Mouse (Mus musculus) left cerebral cortex, postnatal 25 days (tissue): ENCODE measurements around the gene Wfdc3. TPM values are rescaled to one million over a fixed set of nuclear protein-coding genes. Genes with fewer than 3 reads are reported as not detected.
A peak's percentile ranks its signal among the peaks of the same experiment; 100 is the strongest.
"Not testable (repeated sequence)": the region's sequence is repeated elsewhere in the genome, so short reads cannot be mapped to it uniquely, and the experiment has no call there.

Source experiments
- DNase-seq, 2 experiments: peaks; one replicate each; pipeline ENCODE4 v3.0.0; 2022; ENCODE audit warnings: low spot score in 2 of 2, mixed read lengths in 1 of 2
- intact Hi-C: fragments of 180-260 bp; cut with DNase I; formaldehyde crosslinking; loops from one replicate; pipeline ENCODE4 v1.15.1; 2025
- total RNA-seq, 2 experiments: library from RNA; stranded (reverse); gene quantifications; 2 replicates each; pipeline ENCODE4 v1.2.3; 2021

The Wfdc3 gene
- total RNA-seq, 2 experiments from 2014 or later = 1.6 to 1.9 TPM

DNA sequence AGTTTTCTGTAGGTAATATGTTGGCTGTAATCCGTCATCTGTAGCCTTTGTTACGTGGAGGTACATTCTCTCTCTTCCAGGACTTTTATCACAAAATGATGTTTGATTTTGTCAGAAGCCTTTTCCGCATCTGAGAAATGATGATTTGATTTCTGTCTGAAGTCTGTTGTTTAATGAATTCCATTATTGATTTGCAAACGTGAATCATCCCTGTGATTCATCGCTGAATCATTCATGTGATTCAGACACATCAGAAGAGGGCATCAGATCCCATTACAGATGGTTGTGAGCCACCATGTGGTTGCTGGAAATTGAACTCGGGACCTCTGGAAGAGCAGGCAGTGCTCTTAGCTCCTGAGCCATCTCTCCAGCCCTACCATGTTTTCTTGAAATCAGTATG lies 3.3 kb upstream of the Wfdc3 start:
- intact Hi-C loops = no loop called here
- no peak for DNase-seq

- intact Hi-C loops = no loop called here
- DNase-seq = no peak
Observed at GRCm38 (mm10) chr2:164748191-164748590, 2.5 kb upstream of the Wfdc3 start.

DNA sequence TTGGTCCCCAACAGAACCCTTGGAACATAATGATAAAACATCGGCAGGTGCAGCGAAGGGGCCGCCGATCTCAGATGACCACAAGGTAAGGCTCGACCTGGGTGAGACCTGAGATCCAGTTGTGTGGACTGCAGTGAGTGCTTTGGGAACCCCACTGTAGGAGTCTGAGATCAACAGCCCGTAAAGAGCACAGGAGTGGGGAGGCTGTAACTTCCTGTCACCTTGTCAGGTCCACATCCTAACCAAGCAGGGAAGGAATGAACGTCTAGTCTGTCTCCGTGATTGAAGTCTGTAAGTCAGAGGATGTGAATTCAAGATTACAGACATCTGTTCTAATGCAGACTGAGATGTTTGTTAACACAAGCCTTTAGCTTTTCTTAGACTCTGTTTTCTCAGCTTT lies 962 bp upstream of the Wfdc3 start:
- no peak for DNase-seq
- intact Hi-C loops = no loop called here

DNA sequence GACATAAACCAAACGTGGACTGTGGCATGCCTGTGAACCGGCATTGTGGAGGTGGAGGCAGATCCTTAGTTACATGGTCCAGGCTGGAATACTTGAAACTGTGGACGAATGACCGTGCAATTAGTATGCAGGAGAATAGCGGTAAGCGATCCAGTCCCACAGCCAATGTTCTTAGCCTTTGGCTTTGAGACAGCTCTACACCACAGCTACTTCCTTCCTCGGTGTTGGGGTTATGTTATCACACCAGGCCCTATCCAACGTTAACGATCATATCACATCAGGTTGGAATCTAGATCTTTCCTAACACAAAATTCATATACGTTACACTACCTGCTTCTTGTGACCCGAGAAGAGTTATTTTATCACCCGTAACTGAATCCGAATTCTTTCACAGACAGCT lies 744 bp downstream of the Wfdc3 start:
- no peak for DNase-seq
- intact Hi-C loops = no loop called here

DNA sequence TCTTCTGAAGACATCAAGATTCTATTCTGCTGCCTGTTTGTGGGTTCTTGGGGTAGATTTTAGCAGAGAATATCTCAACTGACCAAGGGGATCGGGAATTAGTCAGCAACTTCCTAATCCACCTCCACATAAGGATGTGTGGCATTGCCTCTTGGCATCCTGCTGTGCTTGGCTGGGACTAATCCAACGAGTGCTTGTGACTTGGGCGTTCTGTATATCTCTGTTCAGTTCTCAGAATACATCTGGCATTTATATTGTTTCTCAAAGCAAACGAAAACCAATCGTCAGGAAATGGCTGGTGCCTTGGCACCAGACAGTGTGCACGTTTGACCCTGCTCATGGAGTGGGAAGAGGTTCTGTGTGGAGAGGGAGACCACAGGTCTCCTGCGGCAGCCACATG lies 5.9 kb downstream of the Wfdc3 start:
- DNase-seq = peak in 1 of 2 experiments; percentile 23
- intact Hi-C loops = no loop called here

GRCm38 (mm10) chr2:164737377-164738090 lies 8.2 kb downstream of the Wfdc3 start:
- intact Hi-C loops = no loop called here
- DNase-seq = no peak

DNA sequence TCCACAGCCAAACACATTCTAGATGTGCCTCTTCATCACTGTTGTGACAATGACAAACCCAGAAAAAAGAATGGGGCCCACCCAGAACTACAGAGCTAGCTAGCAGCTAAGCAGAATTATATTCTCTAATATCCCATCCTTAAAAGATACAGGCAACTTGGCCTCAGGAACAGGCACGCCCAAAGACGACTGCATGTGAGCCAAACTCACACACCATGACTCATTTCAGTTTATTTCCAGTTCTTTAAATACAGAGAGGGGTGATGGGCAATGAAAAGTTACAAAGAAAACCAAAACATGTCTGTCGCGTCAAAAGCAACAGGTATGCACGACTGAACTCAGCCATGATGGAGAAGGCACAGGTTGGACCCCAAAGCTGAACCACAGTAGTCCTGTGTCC lies 10.3 kb downstream of the Wfdc3 start:
- DNase-seq = peak in 1 of 2 experiments; percentile 21
- intact Hi-C loops = no loop called here

- intact Hi-C loops = no loop called here
- DNase-seq = no peak
Observed at GRCm38 (mm10) chr2:164734839-164735238, 10.9 kb downstream of the Wfdc3 start.

- no peak for DNase-seq
- intact Hi-C loops = no loop called here
Observed at GRCm38 (mm10) chr2:164733259-164733658, 12.5 kb downstream of the Wfdc3 start.

GRCm38 (mm10) chr2:164731719-164732118 lies 14.0 kb downstream of the Wfdc3 start:
- DNase-seq = no peak
- intact Hi-C loops = no loop called here

GRCm38 (mm10) chr2:164725895-164726619 lies 19.7 kb downstream of the Wfdc3 start:
- peak; percentile 64 to 65 for DNase-seq
- intact Hi-C loops = loop anchor here (1.0 to 5.0 kb wide), 3 partner anchors 47 to 309 kb away; partner anchors contain the start of gene Eppin

GRCm38 (mm10) chr2:164723276-164723675 lies 22.5 kb downstream of the Wfdc3 start:
- intact Hi-C loops = no loop called here
- no peak for DNase-seq

DNA sequence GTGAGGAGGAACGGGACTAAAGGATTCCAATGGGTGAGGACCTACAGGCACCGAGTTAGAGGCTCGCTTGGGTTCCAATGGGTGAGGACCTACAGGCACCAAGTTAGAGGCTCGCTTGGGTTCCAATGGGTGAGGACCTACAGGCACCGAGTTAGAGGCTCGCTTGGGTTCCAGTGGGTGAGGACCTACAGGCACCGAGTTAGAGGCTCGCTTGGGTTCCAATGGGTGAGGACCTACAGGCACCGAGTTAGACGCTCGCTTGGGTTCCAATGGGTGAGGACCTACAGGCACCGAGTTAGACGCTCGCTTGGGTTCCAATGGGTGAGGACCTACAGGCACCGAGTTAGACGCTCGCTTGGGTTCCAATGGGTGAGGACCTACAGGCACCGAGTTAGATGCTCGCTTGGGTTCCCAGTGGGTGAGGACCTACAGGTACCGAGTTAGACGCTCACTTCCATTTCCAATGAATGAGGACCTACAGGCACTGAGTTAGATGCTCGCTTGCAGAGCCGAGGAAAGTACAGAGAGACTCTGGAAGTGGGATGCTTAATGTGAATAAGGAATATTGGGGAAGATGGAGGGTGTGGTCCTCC lies 29.4 kb downstream of the Wfdc3 start:
- DNase-seq, intact Hi-C loops: not testable (repeated sequence)

- intact Hi-C loops = no loop called here
- no peak for DNase-seq
Observed at GRCm38 (mm10) chr2:164715005-164715404, 30.7 kb downstream of the Wfdc3 start, which contains the start of gene Spint5. Spint5 (plus strand) TSS chr2:164715305.

GRCm38 (mm10) chr2:164705991-164706390 lies 39.7 kb downstream of the Wfdc3 start:
- intact Hi-C loops = no loop called here
- DNase-seq = no peak

- intact Hi-C loops = no loop called here
- no peak for DNase-seq
Observed at GRCm38 (mm10) chr2:164705328-164705727, 40.4 kb downstream of the Wfdc3 start.

DNA sequence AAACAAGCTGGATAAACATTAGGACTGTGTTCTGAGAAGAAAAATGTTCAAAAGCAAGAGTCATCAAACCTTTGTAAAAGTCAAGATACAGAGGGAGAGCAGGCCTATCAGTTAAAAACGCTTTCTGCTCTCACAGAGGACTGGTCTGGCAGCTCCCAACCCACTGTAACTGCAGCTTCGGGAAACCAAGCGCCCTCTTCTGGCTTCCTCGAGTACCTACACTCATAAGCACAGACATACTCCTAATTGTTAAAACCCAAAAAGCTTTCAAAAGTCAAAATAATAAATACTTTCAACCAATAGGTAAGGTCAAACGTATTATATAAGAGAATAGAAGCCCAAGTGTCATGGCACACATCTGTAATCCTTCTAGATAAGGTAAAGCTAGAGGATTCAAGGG lies 41.5 kb downstream of the Wfdc3 start:
- intact Hi-C loops = no loop called here
- no peak for DNase-seq

- intact Hi-C loops = no loop called here
- peak in 1 of 2 experiments; percentile 12 for DNase-seq
Observed at GRCm38 (mm10) chr2:164701761-164702160, 44.0 kb downstream of the Wfdc3 start.

DNA sequence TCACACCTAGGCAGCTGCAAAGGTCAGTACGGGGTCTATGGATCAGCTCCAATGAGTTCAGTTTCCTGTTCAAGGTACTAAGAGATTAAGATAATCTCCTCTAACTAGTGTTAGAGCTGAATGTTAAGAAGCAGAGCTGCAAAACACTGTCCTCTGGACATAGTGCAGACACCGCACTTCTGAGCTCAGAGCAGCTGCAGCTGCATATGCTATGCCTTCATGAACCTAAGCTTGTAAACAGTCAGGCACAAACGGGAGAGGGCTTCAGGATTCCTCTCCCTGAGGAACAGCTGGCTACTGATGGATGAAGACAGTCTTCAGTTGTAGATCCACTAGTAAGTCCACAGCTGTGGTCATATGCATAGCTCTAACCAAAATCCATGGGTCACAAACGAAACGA lies 44.8 kb downstream of the Wfdc3 start:
- DNase-seq = no peak
- intact Hi-C loops = no loop called here

- intact Hi-C loops = no loop called here
- DNase-seq = no peak
Observed at GRCm38 (mm10) chr2:164698201-164698600, 47.5 kb downstream of the Wfdc3 start, which contains the start of gene Spint4. Spint4 (plus strand) TSS chr2:164698501.

DNA sequence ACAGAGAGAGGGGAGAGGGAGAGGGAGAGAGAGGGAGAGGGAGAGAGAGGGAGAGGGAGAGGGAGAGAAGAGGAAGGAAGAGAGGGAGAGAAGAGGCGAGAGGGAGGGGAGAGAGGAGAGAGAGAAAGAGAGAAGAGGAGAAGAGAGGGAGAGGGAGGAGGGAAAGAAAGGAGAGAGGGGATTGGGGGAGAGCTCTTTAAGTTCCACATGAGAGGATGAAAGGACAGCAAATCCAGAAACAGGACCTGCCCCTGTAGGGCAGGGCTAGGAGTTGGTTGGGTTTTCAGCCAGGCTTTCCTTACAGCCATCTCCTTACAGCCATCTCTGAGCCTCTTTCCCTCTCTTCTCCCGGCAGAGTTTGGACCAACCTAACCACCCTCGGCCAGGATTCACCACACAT lies 60.9 kb downstream of the Wfdc3 start, which contains the start of gene Wfdc13:
Gene Wfdc13, plus strand, starts transcription at position 301 of the 400 bp plus-strand sequence.
- intact Hi-C loops = no loop called here

More for the DNA sequence above, 60.9 kb downstream of the Wfdc3 start, which contains the start of gene Wfdc13:
- no peak for DNase-seq
